Mouse (Mus musculus): ENCODE measurements at regions not wholly inside any gene's neighbourhood (a gene's known extent, or its start where the extent isn't known, plus 50 kb on each side); places are given as distances from the start of the nearest gene placed in this dataset.

DNA sequence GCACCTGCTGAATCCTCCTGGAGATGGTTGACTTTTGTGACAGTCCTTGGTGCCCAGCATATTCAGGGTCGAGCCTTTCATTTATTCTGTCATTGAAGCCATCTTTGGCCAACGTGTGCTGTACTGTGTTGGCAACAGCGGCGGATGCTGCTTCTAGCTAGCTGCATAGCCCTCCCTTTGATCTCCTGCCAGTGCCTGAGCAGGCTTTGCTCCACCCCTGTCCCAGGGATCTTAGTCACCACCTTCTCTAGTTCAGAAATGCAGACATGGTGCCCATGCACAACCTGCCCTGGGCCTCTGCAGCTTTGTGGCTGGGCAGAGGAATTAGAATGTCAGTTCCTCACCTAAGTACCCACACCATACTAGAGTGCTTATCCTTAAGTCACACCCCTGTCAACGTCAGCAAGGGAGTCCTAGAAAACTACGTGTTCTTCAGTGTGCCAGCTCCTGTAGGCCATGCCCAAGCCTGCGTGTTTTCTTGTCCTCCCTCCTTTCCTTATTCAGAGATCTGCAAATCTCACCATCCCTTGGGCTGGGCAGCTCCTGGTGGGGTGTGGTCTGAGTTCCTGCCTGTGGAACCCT lies 151.9 kb downstream of the Zfp706 start:
- DNase-seq: peak; percentile 77

DNA sequence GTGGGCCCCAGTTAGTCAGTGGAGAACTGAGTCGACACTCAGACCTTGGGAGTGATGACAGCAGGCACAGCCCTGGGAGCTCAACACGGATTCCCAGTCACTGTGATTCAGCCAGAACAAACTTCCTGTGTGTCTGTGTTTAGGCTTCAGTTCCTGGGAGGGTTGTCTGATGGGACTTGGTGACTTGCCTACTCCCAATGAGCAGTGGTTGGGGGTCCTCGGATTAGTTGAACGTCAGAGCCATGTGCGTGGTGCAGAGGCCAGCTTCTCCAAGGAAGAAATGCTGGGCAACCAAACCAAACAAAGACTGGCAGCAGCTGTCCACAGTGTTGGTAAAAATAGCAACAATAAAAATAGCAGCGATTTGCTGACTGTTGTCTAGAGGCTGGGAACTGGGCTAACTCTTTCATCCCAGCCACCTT lies 152.7 kb downstream of the Zfp706 start:
- no peak for DNase-seq

DNA sequence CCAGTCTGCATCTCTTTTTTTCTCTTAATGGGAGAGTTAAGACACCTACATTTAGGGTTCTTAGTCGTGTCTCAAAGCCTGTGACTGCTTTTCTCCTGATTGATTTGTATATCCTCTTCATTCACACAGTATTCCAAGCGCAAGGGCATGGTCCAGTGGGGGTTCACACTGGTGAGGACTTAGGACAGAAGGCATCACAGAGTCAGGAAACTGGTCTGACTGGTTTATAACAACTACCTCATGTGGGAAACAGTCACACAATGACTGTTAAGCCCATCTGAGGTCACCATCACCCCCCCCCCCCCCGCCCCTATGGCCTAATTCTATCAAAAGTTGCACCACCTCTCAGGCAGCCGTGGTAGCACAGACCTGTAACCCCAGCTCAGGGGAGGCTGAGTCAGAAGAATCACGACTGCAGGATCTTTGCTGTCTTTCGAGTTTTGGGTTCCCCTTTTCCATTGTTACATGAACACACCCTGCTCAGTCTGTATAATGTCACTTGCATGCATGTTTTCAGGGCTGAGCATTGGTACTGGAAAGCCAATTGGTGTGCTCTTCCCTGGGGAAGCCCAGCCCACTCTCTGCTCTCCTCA lies 155.2 kb downstream of the Zfp706 start:
- no peak for DNase-seq

DNA sequence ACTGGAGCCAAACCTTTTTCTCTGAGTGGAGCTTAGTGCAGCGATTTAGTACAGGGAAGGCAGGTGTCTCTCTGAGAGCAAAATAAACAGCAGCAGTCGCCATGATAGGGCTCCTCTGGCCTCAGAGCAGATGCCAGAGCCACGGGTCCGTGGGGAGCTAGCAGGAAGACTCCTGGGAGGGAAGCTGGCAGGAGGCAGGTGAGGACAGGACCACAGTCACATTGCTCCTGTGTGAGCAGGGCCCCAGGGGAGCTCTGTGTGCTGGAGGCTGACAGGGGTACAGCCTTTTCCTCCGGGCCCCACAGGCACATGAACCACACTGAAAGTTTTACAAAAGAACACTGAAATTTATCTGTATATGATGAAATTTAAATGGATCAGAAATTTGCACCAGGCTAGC lies 159.3 kb downstream of the Zfp706 start:
- peak; percentile 22 for DNase-seq

DNA sequence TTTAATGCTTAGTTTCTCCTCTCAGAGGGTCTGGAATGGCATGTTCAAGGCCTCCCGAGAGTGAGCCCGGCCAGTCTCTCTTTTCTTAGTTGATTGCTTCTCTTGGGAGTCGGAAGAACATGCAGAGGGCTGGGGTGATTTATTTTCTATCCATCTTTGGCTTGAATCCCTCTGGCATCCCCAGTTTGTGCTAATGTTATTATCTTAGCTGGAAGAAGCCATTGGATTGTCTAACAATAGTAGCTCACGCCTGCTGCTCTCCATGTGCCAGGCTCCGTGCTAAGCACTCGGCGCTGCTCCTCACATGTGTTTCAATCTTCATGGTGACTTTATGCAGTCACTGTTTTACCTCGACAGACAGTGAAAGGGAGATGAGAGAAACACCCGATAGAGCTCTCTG lies 160.8 kb downstream of the Zfp706 start:
- DNase-seq: no peak

All from adrenal gland, postnatal 25 days (tissue).